Mouse (Mus musculus) heart, adult 9 months (tissue): ENCODE measurements around the gene Fam214a.

Source experiments
- DNase-seq, 2 experiments: peaks; one replicate each; pipeline ENCODE4 v3.0.0; 2022; ENCODE audit warnings: low spot score in 2 of 2

Fam214a gene

DNA sequence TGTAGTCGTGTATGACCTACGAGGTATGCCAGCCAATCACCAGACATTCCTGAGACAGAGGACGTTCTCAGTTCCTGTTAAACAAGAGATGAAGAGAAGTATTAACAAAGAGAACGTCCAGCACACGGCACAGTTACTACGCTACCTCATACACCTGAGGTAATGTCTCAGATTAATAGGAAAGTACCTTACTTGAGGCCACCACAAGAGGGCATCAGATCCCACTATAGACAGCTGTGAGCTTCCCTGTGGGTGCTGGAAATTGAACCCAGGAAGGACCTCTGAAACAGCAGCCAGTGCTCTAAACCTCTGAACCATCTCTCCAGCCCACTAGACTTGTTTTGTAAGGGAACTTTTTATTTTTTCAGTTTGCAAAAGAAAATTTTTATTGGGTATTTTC, 73.0 kb downstream of the Fam214a start:
- no peak for DNase-seq

DNA sequence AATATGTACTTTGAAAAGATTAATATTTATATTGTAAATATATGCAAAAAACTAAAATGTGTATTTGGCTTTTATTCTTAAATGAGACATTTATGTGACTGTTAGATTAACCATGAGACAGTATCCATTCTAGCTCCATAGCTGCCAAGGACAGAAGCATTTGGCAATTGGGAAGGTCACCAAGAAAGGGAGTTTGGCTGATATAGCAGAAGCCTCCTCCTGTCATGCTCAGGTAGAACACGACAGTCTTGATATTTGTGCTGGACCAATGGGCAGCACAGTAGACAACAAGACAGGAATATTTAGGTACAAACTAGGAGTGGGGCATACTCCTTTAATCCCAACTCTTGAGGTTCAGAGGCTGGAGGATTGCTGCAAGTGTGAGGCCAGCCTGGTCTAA, 79.7 kb downstream of the Fam214a start:
- no peak for DNase-seq

DNA sequence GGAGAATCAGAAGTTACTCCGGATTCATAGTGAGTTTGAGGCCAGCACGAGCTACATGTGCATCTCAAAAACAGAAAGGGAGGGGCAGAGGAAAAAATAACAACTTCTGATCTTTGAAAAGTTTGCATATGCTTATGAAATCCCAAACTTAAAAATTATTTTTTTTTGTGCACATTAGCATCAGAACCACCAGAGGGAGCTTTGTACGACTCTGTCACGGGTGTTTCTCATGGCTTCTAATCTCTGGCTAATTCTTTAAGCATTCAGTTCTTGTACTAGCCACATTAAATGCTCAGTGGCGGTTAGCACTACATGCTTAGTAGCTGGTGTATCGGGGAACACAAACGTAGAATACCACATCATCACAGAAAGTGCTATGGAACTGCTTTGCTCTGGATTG, 80.5 kb downstream of the Fam214a start:
- no peak for DNase-seq

- DNase-seq = no peak
Observed at GRCm38 (mm10) chr9:75034691-75035090, 82.0 kb downstream of the Fam214a start.

DNA sequence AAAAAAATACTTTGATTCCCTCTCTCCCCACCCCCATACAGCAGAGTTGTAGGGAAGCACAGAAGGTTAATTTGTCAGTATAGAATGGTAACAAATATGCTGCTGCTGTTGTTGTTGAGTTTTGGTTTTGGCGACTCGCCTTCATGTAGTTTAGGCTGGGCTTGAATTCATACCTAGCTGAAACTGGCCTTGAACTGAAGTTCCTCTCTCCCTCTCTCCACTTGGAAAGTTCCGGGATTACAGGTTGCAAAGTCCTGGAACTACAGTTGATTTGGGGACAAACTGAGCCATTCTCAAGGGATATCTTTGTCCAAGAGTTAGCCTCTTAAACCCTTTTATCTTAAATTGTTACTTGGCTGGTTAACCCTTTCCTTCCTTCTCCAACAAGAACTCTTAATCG, 83.3 kb downstream of the Fam214a start:
- DNase-seq = no peak

DNA sequence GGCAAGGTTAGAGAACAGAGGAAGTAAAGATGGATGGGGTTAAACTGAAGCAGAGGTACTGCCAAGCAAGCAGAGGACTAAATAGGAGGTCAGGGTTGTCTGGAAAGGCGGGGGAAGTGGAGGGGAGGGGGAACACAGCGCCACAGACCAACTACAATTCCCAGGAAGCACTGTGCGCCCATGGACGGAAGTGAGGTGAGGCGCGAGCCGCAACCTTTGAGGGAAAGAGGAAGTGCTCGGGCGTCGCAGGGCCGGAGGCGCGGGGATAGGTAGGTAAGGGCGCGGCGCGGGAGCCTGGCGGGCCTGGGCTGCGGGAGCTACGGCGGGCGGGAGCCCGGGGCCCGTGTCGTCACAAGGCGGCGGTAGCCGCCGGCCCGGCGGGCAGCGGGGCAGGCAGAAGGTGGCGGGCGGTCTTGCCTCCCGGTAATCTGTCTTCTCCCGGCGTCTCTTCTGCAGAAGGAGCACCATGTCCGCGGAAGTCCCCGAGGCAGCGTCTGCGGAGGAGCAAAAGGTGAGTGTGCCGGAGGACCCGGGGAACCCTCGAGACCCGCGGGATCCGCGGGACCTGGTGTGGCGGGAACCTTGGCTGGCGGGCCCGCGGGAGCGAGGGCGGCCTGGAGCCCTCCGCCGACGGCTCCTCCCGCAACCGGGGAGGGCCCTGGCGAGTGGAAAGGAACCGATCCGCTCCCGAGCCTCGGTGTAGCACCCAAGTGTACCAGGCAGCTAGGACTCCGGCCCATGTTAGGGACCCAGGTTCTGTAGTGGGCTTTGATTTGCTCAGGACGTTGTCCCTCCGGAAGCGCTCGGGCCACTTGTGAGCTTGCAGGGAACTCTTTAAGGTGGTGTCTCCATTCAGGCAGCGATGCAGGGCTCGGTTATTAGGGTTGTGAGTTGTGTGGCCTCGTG, 85.0 kb downstream of the Fam214a start, which contains the start of gene Arpp19:
Gene Arpp19 (plus strand): TSS at position 164 of the 906 bp plus-strand sequence.
- DNase-seq = peak; percentile 79 to 86

DNA sequence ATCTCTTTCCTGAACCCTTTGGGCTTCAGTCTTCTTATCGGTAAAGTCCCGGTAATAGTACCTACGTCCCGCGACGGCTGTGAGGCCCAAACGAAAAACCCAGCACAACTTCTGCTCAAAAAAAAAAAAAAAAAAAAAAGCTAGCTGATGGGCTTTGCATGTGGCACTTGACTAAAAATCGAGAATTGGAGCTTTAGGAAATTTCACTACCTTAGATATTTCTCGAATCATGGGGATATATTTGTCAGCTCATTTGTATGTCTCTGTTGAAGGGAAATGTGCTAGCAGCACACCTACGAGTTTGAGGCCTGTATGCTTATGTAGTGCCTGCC, 85.6 kb downstream of the Fam214a start:
- DNase-seq = no peak

- DNase-seq = no peak
Observed at GRCm38 (mm10) chr9:75040566-75040965, 87.9 kb downstream of the Fam214a start.

- DNase-seq = no peak
Observed at GRCm38 (mm10) chr9:75041840-75042525, 89.3 kb downstream of the Fam214a start.

- no peak for DNase-seq
Observed at GRCm38 (mm10) chr9:75043191-75043590, 90.5 kb downstream of the Fam214a start.

GRCm38 (mm10) chr9:75047079-75047478, 94.4 kb downstream of the Fam214a start:
- DNase-seq = no peak

GRCm38 (mm10) chr9:75049100-75049499, 96.4 kb downstream of the Fam214a start:
- peak in 1 of 2 experiments; percentile 30 for DNase-seq

GRCm38 (mm10) chr9:75050003-75050402, 97.3 kb downstream of the Fam214a start:
- peak; percentile 32 to 62 for DNase-seq

DNA sequence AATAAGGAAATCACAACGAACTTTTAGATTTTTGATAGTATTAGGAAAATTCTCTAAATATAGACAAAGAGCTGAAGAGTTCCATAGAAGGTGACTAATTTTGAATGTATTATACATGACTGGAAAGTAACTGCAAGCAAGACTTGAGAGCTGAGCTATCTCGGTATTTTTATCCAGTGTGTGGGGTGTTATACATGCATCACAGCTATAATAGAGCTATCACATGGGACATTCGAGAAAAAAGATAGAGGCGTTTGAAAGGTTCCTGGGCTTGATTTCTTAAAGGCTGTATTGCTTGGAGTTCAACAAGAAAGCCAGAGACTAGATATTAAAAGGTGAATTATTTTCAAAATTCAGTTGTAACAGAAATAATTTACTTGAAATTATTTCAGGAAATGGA, 99.2 kb downstream of the Fam214a start:
- no peak for DNase-seq

DNA sequence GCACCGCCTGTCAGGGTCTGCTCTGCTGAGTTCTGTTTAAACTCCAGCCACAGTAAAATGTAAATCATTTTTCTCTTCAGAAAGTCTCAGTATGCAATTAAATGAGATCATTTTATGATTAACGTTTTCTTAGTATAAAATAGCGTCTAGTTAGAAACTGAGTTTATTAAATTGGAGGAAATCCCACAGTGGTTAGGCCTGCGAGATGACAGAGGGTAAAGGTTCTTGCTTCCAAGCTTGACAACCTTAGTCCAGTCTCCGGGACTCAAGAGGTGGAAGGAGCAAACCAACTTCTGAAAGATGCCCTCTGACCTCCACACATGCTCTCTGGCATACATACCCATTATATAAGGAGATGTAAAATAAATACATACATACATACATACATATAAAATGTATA, 102.4 kb downstream of the Fam214a start:
- DNase-seq = no peak

GRCm38 (mm10) chr9:75064678-75065331, 112.1 kb downstream of the Fam214a start:
- DNase-seq = no peak

DNA sequence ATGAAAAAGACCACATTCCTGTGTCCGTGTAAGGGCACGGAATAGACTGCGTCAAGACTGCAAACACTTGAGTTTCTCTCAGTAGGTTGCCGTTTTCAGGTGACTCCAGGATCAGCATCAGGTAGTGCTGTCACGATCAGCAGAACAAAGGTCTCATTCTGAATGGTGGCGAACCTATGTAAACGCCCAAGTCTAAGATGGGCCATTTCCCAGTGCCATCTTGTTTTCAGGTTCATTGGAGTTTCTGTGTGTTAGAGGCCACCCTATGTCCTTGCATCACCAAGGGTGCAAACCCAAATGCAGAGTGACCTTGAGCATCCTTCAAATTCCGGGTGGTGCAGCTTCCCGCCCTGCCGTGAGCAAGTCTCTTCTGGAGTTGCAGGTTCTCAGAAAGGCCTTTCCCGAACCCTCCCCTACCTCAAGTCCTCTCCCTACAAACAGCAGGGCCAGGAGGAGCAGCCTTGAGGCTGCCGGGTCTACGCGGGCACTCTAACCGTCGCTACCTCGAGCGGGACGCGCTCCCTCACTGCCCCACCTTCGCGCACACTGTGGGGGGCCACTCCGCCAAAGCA, 117.9 kb downstream of the Fam214a start, which contains the start of gene Myo5a:
Gene Myo5a (plus strand): TSS at position 559 of the 572 bp plus-strand sequence.
- DNase-seq = no peak

GRCm38 (mm10) chr9:75071029-75071705, 118.5 kb downstream of the Fam214a start:
- peak; percentile 75 to 78 for DNase-seq

DNA sequence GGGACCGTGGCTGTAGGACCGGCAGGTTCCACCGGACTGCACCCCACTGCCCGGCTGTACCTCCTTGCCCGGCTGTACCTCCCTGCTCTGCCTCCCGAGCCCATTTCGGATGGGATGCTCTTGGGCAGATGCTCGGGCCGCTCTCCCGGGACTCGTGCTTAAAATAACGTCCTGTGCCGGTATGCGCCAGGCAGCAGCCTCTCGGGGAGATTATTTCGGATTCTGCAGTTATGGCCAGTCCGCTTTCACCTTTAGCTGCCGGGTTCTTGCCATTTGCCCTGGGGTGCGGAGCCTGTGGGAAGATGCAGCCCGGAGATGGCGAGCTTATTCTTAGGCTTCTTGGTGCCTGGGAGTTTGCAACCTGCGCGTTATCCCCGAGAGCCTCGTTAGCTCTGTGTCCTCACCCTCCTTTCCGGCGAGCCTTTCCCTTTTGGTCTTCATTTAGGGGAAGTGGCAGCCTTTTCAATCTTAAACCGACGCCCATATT, 119.1 kb downstream of the Fam214a start:
- DNase-seq = peak in 1 of 2 experiments; percentile 18

DNA sequence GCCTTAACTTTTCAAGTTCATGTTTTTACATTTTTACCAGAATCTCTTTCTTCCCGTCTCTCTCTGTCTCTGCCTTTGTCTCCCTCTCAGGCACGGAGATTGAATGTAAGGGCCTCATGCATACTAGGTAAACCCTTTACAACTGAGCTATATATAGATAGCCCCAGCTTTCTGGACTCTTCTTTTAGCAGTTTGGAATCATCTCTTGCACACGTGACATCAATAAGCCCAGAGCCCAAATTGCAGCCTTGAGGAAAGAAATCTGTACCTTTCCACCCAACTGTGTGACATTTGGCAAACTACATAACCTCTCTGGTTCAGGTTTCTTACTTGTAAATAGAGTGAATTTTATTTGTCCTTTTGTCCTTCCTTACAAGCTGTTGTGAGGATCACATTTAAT, 119.7 kb downstream of the Fam214a start:
- no peak for DNase-seq

DNA sequence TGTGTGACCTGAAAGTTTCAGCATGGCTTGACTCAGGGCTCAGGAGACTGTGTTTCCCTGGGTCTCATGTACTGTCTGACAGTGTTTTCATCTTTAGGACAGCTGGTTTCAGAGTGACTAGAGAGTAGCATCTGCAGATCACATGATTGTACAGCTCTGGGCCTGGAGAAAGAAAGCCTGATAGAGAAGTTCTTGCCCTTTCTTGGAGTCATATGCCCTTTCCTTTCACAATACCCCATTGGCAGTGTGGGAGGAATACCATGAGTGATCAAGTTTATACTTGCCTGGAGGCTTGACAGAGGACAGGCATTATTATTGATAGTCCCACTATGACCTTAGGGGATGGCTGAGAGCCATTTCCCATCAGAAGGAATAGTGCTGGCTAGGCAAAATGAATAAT, 124.5 kb downstream of the Fam214a start:
- DNase-seq = peak in 1 of 2 experiments; percentile 23
